Comparison of ENCODE assay signal across 26 mouse cellular contexts in genomic region chr3:69198098-69198497, GRCm38 (mm10). TPM values are rescaled to one million over a fixed set of nuclear protein-coding genes. Genes with fewer than 3 reads are reported as not detected.
DNase-seq lines count a peak whose midpoint lies in the region; ATAC-seq and TF ChIP-seq lines count a peak whose summit lies in the region.
"Had no signal": no experiment of that assay in that cellular context is flagged by ENCODE, and none has a peak within 500 bp of the region (broad histone marks: within the 10 kb centered on the region; RNA-seq: fewer than 3 reads in every experiment).

No protein-coding gene starts in this region.

- H3K4me1 ChIP-seq in intestine, embryonic 16.5 days (ENCODE audit: control insufficient read depth, insufficient read depth, low read length), result no peaks in the 10 kb centered on the region
- 0 out of 2 replicates have a peak, but pooled peaks cover 2% of the 10 kb centered on the region for H3K4me1 ChIP-seq in intestine, embryonic 15.5 days (replicated peaks)
- no peaks in the 10 kb centered on the region for H3K4me1 ChIP-seq in kidney, postnatal 0 days (replicated peaks; ENCODE audit: insufficient read depth, low read length)
- H3K4me1 ChIP-seq: forebrain, embryonic 13.5 days; midbrain, embryonic 15.5 days had no signal

- no peak overlapping the region for H3K9ac ChIP-seq in intestine, embryonic 16.5 days (ENCODE audit: low read depth, low read length)
- H3K9ac ChIP-seq in intestine, embryonic 15.5 days, result no peak overlapping the region
- no peak overlapping the region for H3K9ac ChIP-seq in kidney, postnatal 0 days (ENCODE audit: low read depth, low read length)
- H3K9ac ChIP-seq: embryonic facial prominence, embryonic 12.5 days; forebrain, embryonic 13.5 days; midbrain, embryonic 15.5 days had no signal

- DNase-seq in frontal cortex, postnatal 25 days (ENCODE audit: low spot score in 2 of 2), result no peak
- peak; percentile 53 for DNase-seq in Muller cell, postnatal 12 days (ENCODE audit: inconsistent ontology term)
- DNase-seq in kidney, postnatal 0 days (ENCODE audit: low spot score), result peak; percentile 46
- DNase-seq in right cerebral cortex, postnatal 4 days, result no peak
- no peak for DNase-seq in retina, postnatal 1 day
- DNase-seq: B cell, adult 2 months; cerebellum, adult 9-11 months; heart, adult 18-20 months; heart, postnatal 36 days; liver; lung, postnatal 14 days; thymus, postnatal 36 days had no signal

- H3K27me3 ChIP-seq in intestine, embryonic 16.5 days (replicated peaks; ENCODE audit: control insufficient read depth, insufficient read depth, low read length), result no peaks in the 10 kb centered on the region
- no peaks in the 10 kb centered on the region for H3K27me3 ChIP-seq in intestine, embryonic 15.5 days (replicated peaks)
- H3K27me3 ChIP-seq in kidney, postnatal 0 days (ENCODE audit: insufficient read depth, low read length), result no peaks in the 10 kb centered on the region
- H3K27me3 ChIP-seq: embryonic facial prominence, embryonic 12.5 days; forebrain, embryonic 13.5 days; midbrain, embryonic 15.5 days had no signal

- 0 out of 2 replicates have a peak, but pooled peaks have one; percentile 50 for ATAC-seq in frontal cortex, adult (ENCODE audit: low TSS enrichment)
- ATAC-seq in intestine, embryonic 16.5 days, result 0 out of 2 replicates have a peak, but pooled peaks have one; percentile 34
- ATAC-seq in intestine, embryonic 15.5 days, result no peak
- no peak for ATAC-seq in kidney, postnatal 0 days (replicated peaks; ENCODE audit: low FRiP score, low read depth)
- ATAC-seq: forebrain, embryonic 13.5 days; midbrain, embryonic 15.5 days had no signal

- no peaks in the 10 kb centered on the region for H3K9me3 ChIP-seq in intestine, embryonic 16.5 days (ENCODE audit: control insufficient read depth, low read length)
- no peaks in the 10 kb centered on the region for H3K9me3 ChIP-seq in intestine, embryonic 15.5 days
- H3K9me3 ChIP-seq in kidney, postnatal 0 days (replicated peaks; ENCODE audit: low read length), result no peaks in the 10 kb centered on the region
- H3K9me3 ChIP-seq: embryonic facial prominence, embryonic 12.5 days; forebrain, embryonic 13.5 days; midbrain, embryonic 15.5 days had no signal

- 73% methylated on average over 2 of the region's 2 CpGs for WGBS in intestine, embryonic 16.5 days
- WGBS in intestine, embryonic 15.5 days, result 52% methylated on average over 2 of the region's 2 CpGs
- 49% methylated on average over 2 of the region's 2 CpGs for WGBS in kidney, postnatal 0 days

- H3K4me2 ChIP-seq in intestine, embryonic 16.5 days (ENCODE audit: low read depth, low read length), result no peak overlapping the region
- no peak overlapping the region for H3K4me2 ChIP-seq in intestine, embryonic 15.5 days (replicated peaks)
- H3K4me2 ChIP-seq in kidney, postnatal 0 days (ENCODE audit: low read length), result no peak overlapping the region
- H3K4me2 ChIP-seq: embryonic facial prominence, embryonic 12.5 days; forebrain, embryonic 13.5 days; midbrain, embryonic 15.5 days had no signal

- H3K36me3 ChIP-seq in intestine, embryonic 16.5 days (ENCODE audit: control insufficient read depth, insufficient read depth, low read length), result no peaks in the 10 kb centered on the region
- H3K36me3 ChIP-seq in intestine, embryonic 15.5 days, result no peaks in the 10 kb centered on the region
- no peaks in the 10 kb centered on the region for H3K36me3 ChIP-seq in kidney, postnatal 0 days (ENCODE audit: insufficient read depth, low read length)
- H3K36me3 ChIP-seq: embryonic facial prominence, embryonic 12.5 days; midbrain, embryonic 15.5 days had no signal

- no peak overlapping the region for H3K27ac ChIP-seq in intestine, embryonic 16.5 days (ENCODE audit: low read length)
- no peak overlapping the region for H3K27ac ChIP-seq in intestine, embryonic 15.5 days
- H3K27ac ChIP-seq in kidney, postnatal 0 days, result no peak overlapping the region
- H3K27ac ChIP-seq: embryonic facial prominence, embryonic 12.5 days; forebrain, embryonic 13.5 days; midbrain, embryonic 15.5 days had no signal

- no peak for TF ChIP-seq CTCF in kidney, postnatal 0 days (IDR thresholded peaks at IDR 0.05; ENCODE audit: low read depth)

- H3K4me3 ChIP-seq in intestine, embryonic 16.5 days (ENCODE audit: low read length), result no peak overlapping the region
- no peak overlapping the region for H3K4me3 ChIP-seq in intestine, embryonic 15.5 days (replicated peaks)
- H3K4me3 ChIP-seq in kidney, postnatal 0 days (replicated peaks; ENCODE audit: low read depth, low read length), result no peak overlapping the region
- H3K4me3 ChIP-seq: embryonic facial prominence, embryonic 12.5 days; erythroblast, embryonic 14.5 days; forebrain, embryonic 13.5 days; midbrain, embryonic 15.5 days; myocyte had no signal

RNA-seq across cellular contexts. Expression of gene Arl14, which starts 24.1 kb away (rescaled TPM):
- 1.4 and 1.6 TPM in 2 replicates for polyA plus RNA-seq in intestine, embryonic 16.5 days (2015; fragmentation: Nextera tagmentation; extraction: Ambion mirVana)
- 1.9 and 3.0 TPM in 2 replicates for polyA plus RNA-seq in intestine, embryonic 15.5 days (2015; fragmentation: Nextera tagmentation; extraction: Ambion mirVana)
- polyA plus RNA-seq in kidney, postnatal 0 days (2015; fragmentation: Nextera tagmentation; extraction: Ambion mirVana), result 0.22 TPM in 1 of 2 replicates, not detected in the other
- polyA plus RNA-seq: brain, embryonic 14.5 days; cortical plate, adult 2 months; embryonic facial prominence, embryonic 12.5 days; erythroblast, embryonic 14.5 days; forebrain, embryonic 13.5 days; heart, embryonic 14.5 days; liver, embryonic 16.5 days; midbrain, embryonic 15.5 days; myocyte; neural tube, embryonic 14.5 days; spleen, adult 2 months had no signal

Comparison
In these comparisons a context has a peak if more than half of its experiments do, and no peak if none do; other contexts are left out.
1. ATAC-seq: peak in frontal cortex, adult (single experiment) and intestine, embryonic 16.5 days (single experiment); none in intestine, embryonic 15.5 days (single experiment) and kidney, postnatal 0 days (single experiment).
2. DNase-seq: peak in Muller cell, postnatal 12 days (single experiment) and kidney, postnatal 0 days (single experiment); none in frontal cortex, postnatal 25 days (0 of 2), right cerebral cortex, postnatal 4 days (single experiment) and retina, postnatal 1 day (single experiment).